Mouse (Mus musculus): ENCODE measurements at regions not wholly inside any gene's neighbourhood (a gene's known extent, or its start where the extent isn't known, plus 50 kb on each side); places are given as distances from the start of the nearest gene placed in this dataset.

- ATAC-seq (ENCODE audit: low FRiP score) = no peak
- Histone ChIP-seq H3K36me3 (replicated peaks) (no peaks in the 10 kb centered on the region), H3K9ac (no peak overlapping the region), H3K27ac (no peak overlapping the region), H3K4me1 (peaks cover 26% of the 10 kb centered on the region), H3K4me2 (no peak overlapping the region), H3K9me3 (no peaks in the 10 kb centered on the region), H3K4me3 (replicated peaks) (no peak overlapping the region), H3K27me3 (peaks cover 73% of the 10 kb centered on the region)
- 87% methylated on average over 2 of the region's 2 CpGs for WGBS
Observed at GRCm38 (mm10) chr3:33902431-33902830, 58.3 kb upstream of the Ccdc39 start.

- no peak overlapping the region for H3K27ac ChIP-seq
- H3K27me3 ChIP-seq = peaks cover 78% of the 10 kb centered on the region
- no peak overlapping the region for H3K9ac ChIP-seq
- H3K9me3 ChIP-seq = no peaks in the 10 kb centered on the region
- WGBS = 74% methylated on average over 8 of the region's 8 CpGs
- H3K4me3 ChIP-seq (replicated peaks) = no peak overlapping the region
- ATAC-seq (ENCODE audit: low FRiP score) = no peak
- no peak overlapping the region for H3K4me2 ChIP-seq
- no peaks in the 10 kb centered on the region for H3K36me3 ChIP-seq (replicated peaks)
- peaks cover 26% of the 10 kb centered on the region for H3K4me1 ChIP-seq
Observed at GRCm38 (mm10) chr3:33903326-33903725, 59.2 kb upstream of the Ccdc39 start.

- no peak for ATAC-seq (ENCODE audit: low FRiP score)
- Histone ChIP-seq H3K9ac (no peak overlapping the region), H3K4me1 (peaks cover 26% of the 10 kb centered on the region), H3K27ac (no peak overlapping the region), H3K9me3 (no peaks in the 10 kb centered on the region), H3K4me2 (no peak overlapping the region), H3K27me3 (peaks cover 81% of the 10 kb centered on the region), H3K36me3 (replicated peaks) (no peaks in the 10 kb centered on the region), H3K4me3 (replicated peaks) (no peak overlapping the region)
- 50% methylated on average over 4 of the region's 4 CpGs for WGBS
Observed at GRCm38 (mm10) chr3:33903816-33904215, 59.7 kb upstream of the Ccdc39 start.

GRCm38 (mm10) chr3:33904854-33905678, 61.0 kb upstream of the Ccdc39 start:
- Histone ChIP-seq H3K9me3 (no peaks in the 10 kb centered on the region), H3K4me2 (peak overlapping the region; percentile 42), H3K27ac (peak overlapping the region; percentile 54), H3K9ac (0 out of 2 replicates have a peak overlapping the region, but pooled peaks have one; percentile 1), H3K27me3 (peaks cover 81% of the 10 kb centered on the region), H3K4me1 (peaks cover 26% of the 10 kb centered on the region), H3K36me3 (replicated peaks) (no peaks in the 10 kb centered on the region), H3K4me3 (replicated peaks) (peak overlapping the region; percentile 2; the same call in 1 of the 2 replicates)
- 18% methylated on average over 22 of the region's 22 CpGs for WGBS
- peak; percentile 93 for ATAC-seq (ENCODE audit: low FRiP score)

GRCm38 (mm10) chr3:33905679-33906007, 61.5 kb upstream of the Ccdc39 start:
- Histone ChIP-seq H3K4me3 (replicated peaks) (peak overlapping the region; percentile 2; the same call in 1 of the 2 replicates), H3K9ac (no peak overlapping the region), H3K27me3 (peaks cover 80% of the 10 kb centered on the region), H3K4me2 (peak overlapping the region; percentile 42), H3K27ac (0 out of 2 replicates have a peak overlapping the region, but pooled peaks have one; percentile 36), H3K4me1 (peaks cover 26% of the 10 kb centered on the region), H3K9me3 (no peaks in the 10 kb centered on the region), H3K36me3 (replicated peaks) (no peaks in the 10 kb centered on the region)
- ATAC-seq (ENCODE audit: low FRiP score) = peak; percentile 68
- 10% methylated on average over 5 of the region's 5 CpGs for WGBS

GRCm38 (mm10) chr3:33907061-33907460, 63.0 kb upstream of the Ccdc39 start:
- H3K4me2 ChIP-seq = no peak overlapping the region
- H3K9me3 ChIP-seq = no peaks in the 10 kb centered on the region
- no peak overlapping the region for H3K4me3 ChIP-seq (replicated peaks)
- H3K36me3 ChIP-seq (replicated peaks) = no peaks in the 10 kb centered on the region
- H3K9ac ChIP-seq = no peak overlapping the region
- H3K4me1 ChIP-seq = peaks cover 26% of the 10 kb centered on the region
- ATAC-seq (ENCODE audit: low FRiP score) = no peak
- peaks cover 78% of the 10 kb centered on the region for H3K27me3 ChIP-seq
- H3K27ac ChIP-seq = no peak overlapping the region
- WGBS = 85% methylated on average over 8 of the region's 8 CpGs

GRCm38 (mm10) chr3:33911559-33911958, 67.4 kb upstream of the Ccdc39 start:
- Histone ChIP-seq H3K9me3 (no peaks in the 10 kb centered on the region), H3K27ac (no peak overlapping the region), H3K27me3 (peaks cover 64% of the 10 kb centered on the region), H3K4me1 (peaks cover under 1% of the 10 kb centered on the region; the same call in 1 of the 2 replicates), H3K4me3 (replicated peaks) (no peak overlapping the region), H3K4me2 (no peak overlapping the region), H3K9ac (no peak overlapping the region), H3K36me3 (replicated peaks) (no peaks in the 10 kb centered on the region)
- 89% methylated on average over 9 of the region's 9 CpGs for WGBS
- ATAC-seq (ENCODE audit: low FRiP score) = no peak

GRCm38 (mm10) chr3:33913470-33913869, 69.4 kb upstream of the Ccdc39 start:
- H3K4me3 ChIP-seq (replicated peaks) = no peak overlapping the region
- peaks cover 48% of the 10 kb centered on the region for H3K27me3 ChIP-seq
- no peak overlapping the region for H3K27ac ChIP-seq
- H3K4me1 ChIP-seq = no peaks in the 10 kb centered on the region
- H3K36me3 ChIP-seq (replicated peaks) = no peaks in the 10 kb centered on the region
- H3K4me2 ChIP-seq = no peak overlapping the region
- 90% methylated on average over 5 of the region's 5 CpGs for WGBS
- no peak overlapping the region for H3K9ac ChIP-seq
- H3K9me3 ChIP-seq = no peaks in the 10 kb centered on the region
- no peak for ATAC-seq (ENCODE audit: low FRiP score)

- no peak for ATAC-seq (ENCODE audit: low FRiP score)
- Histone ChIP-seq H3K4me1 (no peaks in the 10 kb centered on the region), H3K27ac (no peak overlapping the region), H3K4me3 (replicated peaks) (no peak overlapping the region), H3K9me3 (no peaks in the 10 kb centered on the region), H3K36me3 (replicated peaks) (no peaks in the 10 kb centered on the region), H3K4me2 (no peak overlapping the region), H3K9ac (no peak overlapping the region), H3K27me3 (peaks cover 39% of the 10 kb centered on the region)
- 71% methylated on average over 9 of the region's 9 CpGs for WGBS
Observed at GRCm38 (mm10) chr3:33914386-33914785, 70.3 kb upstream of the Ccdc39 start.

- no peak overlapping the region for H3K4me2 ChIP-seq
- H3K9me3 ChIP-seq = no peaks in the 10 kb centered on the region
- H3K27ac ChIP-seq = no peak overlapping the region
- ATAC-seq (ENCODE audit: low FRiP score) = no peak
- no peak overlapping the region for H3K4me3 ChIP-seq (replicated peaks)
- H3K4me1 ChIP-seq = no peaks in the 10 kb centered on the region
- no peaks in the 10 kb centered on the region for H3K36me3 ChIP-seq (replicated peaks)
- H3K9ac ChIP-seq = no peak overlapping the region
- peaks cover 28% of the 10 kb centered on the region for H3K27me3 ChIP-seq
Observed at GRCm38 (mm10) chr3:33915777-33916176, 71.7 kb upstream of the Ccdc39 start.

- 84% methylated on average over 10 of the region's 10 CpGs for WGBS
- peaks cover 24% of the 10 kb centered on the region for H3K27me3 ChIP-seq
- ATAC-seq (ENCODE audit: low FRiP score) = no peak
- H3K27ac ChIP-seq = no peak overlapping the region
- no peak overlapping the region for H3K4me3 ChIP-seq (replicated peaks)
- no peaks in the 10 kb centered on the region for H3K9me3 ChIP-seq
- no peaks in the 10 kb centered on the region for H3K36me3 ChIP-seq (replicated peaks)
- H3K9ac ChIP-seq = no peak overlapping the region
- H3K4me2 ChIP-seq = no peak overlapping the region
- no peaks in the 10 kb centered on the region for H3K4me1 ChIP-seq
Observed at GRCm38 (mm10) chr3:33916318-33916717, 72.2 kb upstream of the Ccdc39 start.

- Histone ChIP-seq H3K9me3 (no peaks in the 10 kb centered on the region), H3K9ac (no peak overlapping the region), H3K36me3 (replicated peaks) (no peaks in the 10 kb centered on the region), H3K27ac (no peak overlapping the region), H3K27me3 (peaks cover 20% of the 10 kb centered on the region), H3K4me3 (replicated peaks) (no peak overlapping the region), H3K4me2 (no peak overlapping the region), H3K4me1 (no peaks in the 10 kb centered on the region)
- no peak for ATAC-seq (ENCODE audit: low FRiP score)
- WGBS = 93% methylated on average over 6 of the region's 6 CpGs
Observed at GRCm38 (mm10) chr3:33916818-33917217, 72.7 kb upstream of the Ccdc39 start.

- Histone ChIP-seq H3K27me3 (0 out of 2 replicates have a peak, but pooled peaks cover 6% of the 10 kb centered on the region), H3K36me3 (replicated peaks) (no peaks in the 10 kb centered on the region), H3K4me3 (replicated peaks) (no peak overlapping the region), H3K9ac (no peak overlapping the region), H3K4me1 (no peaks in the 10 kb centered on the region), H3K4me2 (no peak overlapping the region), H3K9me3 (no peaks in the 10 kb centered on the region), H3K27ac (no peak overlapping the region)
- no peak for ATAC-seq (ENCODE audit: low FRiP score)
- 10% methylated on average over 10 of the region's 10 CpGs for WGBS
Observed at GRCm38 (mm10) chr3:33918785-33919184, 74.7 kb upstream of the Ccdc39 start.
